Mouse (Mus musculus) liver, embryonic 14.5 days (tissue): ENCODE measurements around the gene Fam83d.

Source experiments
- CTCF ChIP-seq: IDR thresholded peaks from 2 replicates; pipeline ENCODE4 v1.5.1; 2016; ENCODE audit warnings: antibody characterized with exemption, low read depth, control low read depth
- EP300 ChIP-seq: IDR thresholded peaks from 2 replicates; pipeline ENCODE4 v1.6.1; 2016; ENCODE audit warnings: antibody characterized with exemption, low read depth

GRCm38 (mm10) chr2:158795043-158795442 lies 27.1 kb downstream of the Fam83d start:
- TF ChIP-seq CTCF = no peak
- TF ChIP-seq EP300 = no peak
